Mouse (Mus musculus): ENCODE measurements around the gene Ptprn2.

Ptprn2 gene

GRCm38 (mm10) chr12:116590076-116590475, 104.6 kb downstream of the Ptprn2 start:
- no peak for DNase-seq (ENCODE audit: low read depth, low spot score)

GRCm38 (mm10) chr12:116594457-116594856, 108.9 kb downstream of the Ptprn2 start:
- DNase-seq (ENCODE audit: low read depth, low spot score) = peak; percentile 3

DNA sequence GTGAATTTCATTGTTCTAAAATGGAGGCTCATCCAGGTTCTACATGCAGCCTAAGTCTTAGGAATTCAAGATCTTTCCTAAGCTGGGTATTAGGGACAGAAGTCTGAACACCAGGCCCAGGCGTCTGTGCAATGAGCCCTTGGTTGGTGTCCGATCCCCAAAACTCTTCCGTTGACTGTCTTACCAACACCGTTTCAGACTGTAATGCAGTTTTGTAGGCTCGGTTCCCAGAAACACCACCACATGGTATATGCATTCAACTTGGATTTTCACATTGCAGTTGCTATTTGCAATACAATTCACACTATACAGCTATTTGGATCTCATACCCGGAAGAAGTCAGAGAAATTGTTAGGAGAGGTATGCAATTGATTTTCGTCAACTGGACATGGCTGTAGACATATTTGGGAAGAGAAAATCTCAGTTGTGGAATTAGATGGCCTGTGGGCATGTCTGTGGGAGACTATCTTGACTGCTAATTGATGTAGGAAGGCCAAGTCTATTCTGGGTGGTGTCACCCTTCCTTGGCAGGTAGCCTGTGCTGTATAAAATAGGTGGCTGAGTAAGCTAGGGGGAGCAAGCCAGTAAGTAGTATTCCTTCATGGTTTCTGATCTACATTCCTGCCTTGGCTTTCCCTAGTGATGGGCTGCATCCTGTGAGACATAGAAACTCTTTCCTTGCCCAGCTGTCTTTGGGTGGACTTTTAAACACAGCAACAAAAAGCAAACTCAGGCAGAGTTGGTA, 109.5 kb downstream of the Ptprn2 start:
- no peak for DNase-seq (ENCODE audit: low read depth, low spot score)

DNA sequence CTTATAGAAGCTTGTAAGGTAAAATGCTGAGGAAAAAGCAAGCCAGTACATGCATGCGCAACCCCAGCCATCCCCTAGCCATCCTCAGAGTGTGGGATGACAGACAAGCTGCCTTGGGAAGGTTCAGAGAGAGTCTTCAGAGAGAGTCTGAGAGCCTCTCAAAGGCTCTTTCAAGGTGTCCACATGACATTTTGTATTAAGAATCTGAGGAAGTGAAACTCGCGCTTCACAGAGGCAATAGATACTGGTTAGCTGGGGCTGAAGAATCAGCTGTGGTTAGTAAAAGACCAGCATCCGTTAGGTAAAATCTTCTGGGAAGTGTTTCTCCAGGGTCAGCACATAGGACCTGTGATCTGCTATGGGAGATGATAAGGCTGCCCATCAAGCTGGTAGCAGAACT, 110.2 kb downstream of the Ptprn2 start:
- DNase-seq (ENCODE audit: low read depth, low spot score) = no peak

- no peak for DNase-seq (ENCODE audit: low read depth, low spot score)
Observed at GRCm38 (mm10) chr12:116596993-116597392, 111.5 kb downstream of the Ptprn2 start.

DNA sequence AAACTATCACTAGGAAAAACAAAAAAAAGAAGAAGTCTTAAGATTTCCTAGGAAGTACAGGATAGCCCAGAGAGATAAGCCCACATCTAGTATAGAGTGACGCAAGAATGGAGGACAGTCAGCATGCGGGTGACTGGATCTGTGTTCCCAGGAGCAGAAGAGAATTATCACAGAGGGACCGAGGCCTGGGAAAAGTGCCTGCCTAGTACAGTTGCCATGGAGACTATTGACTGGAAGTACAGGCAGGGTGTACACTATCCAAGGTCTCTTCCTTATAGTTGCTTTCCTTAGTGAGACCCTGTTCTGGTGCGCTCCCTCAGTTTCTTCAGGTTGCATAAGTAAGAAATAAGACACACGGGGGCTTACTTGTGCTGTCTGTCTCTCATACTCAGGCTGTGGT, 112.2 kb downstream of the Ptprn2 start:
- DNase-seq (ENCODE audit: low read depth, low spot score) = no peak

- DNase-seq (ENCODE audit: low read depth, low spot score) = no peak
Observed at GRCm38 (mm10) chr12:116598123-116599005, 112.8 kb downstream of the Ptprn2 start.

DNA sequence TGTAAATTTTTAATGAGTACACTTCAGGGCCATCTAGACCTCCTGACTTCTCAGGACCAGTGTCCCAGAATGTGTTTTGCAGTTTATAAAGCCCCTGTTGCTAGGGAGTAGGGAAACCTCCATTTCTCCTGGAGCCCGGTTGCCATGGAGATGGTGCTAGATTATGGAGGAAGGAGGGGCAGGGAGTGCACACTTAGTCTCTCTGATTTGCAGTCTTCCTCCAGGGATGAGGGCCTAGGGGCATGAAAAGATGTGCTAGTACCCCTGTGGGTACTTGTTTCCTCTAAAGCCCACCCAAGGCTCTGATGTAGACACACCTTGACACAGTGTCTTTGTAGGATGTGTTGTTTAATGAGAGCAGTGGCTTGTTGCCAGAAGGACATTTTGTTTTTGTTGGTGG, 114.0 kb downstream of the Ptprn2 start:
- no peak for DNase-seq (ENCODE audit: low read depth, low spot score)

GRCm38 (mm10) chr12:116600054-116600453, 114.5 kb downstream of the Ptprn2 start:
- no peak for DNase-seq (ENCODE audit: low read depth, low spot score)

DNA sequence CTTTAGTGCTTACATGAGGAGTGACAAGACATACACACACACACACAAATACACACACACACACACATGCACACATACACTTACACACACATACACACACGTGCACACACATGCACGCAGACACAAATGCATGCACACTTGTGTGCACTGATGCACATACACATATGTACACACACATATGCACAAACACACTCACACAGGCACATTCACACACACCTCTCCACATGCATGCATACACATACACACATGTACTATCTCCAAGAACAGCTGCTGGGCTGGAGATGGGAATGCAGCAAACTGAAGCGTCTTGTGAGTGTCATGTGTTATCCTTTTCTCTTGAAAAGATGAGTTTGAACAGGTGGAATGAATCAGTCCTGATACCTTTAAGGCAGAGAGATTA, 115.9 kb downstream of the Ptprn2 start:
- DNase-seq (ENCODE audit: low read depth, low spot score) = no peak

DNA sequence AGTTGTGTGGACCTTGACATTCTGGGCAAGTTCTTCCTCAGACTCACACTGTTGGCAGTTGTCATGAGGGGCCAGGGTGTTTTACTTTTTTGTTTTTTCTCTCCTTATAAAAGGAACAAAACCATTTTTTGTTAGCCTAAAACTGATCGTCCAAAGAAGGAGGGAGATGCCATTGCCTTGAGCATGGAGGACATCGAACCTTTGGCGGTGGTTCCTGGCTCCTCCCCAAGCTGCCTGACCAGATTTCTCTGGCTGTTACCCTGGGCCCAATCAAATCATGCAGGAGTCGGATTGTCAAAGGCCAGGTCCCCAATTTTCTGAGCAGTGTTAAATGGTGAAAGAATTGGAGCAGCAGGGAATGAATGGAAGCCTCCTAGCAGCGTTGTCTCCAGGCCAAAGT, 116.4 kb downstream of the Ptprn2 start:
- no peak for DNase-seq (ENCODE audit: low read depth, low spot score)

DNA sequence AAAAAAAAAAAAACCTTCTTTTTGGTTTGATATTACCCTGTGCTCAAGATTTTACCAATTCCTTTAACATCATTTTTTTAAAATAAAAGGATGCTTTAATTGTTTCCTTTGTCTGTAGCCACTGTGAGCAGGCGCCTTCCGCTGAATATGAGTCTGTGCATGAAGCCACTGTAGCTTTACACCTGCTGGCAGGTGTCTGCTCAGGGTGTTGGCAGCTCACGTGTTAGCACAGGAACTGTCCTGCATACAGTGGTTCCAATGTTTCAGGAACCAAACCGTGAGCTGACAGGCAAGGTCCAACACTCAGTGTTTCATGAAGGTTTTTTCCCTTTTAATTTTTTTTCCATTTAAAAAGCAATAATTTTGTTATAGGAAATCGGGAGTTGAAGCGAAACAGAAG, 123.1 kb downstream of the Ptprn2 start:
- no peak for DNase-seq (ENCODE audit: low read depth, low spot score)

DNA sequence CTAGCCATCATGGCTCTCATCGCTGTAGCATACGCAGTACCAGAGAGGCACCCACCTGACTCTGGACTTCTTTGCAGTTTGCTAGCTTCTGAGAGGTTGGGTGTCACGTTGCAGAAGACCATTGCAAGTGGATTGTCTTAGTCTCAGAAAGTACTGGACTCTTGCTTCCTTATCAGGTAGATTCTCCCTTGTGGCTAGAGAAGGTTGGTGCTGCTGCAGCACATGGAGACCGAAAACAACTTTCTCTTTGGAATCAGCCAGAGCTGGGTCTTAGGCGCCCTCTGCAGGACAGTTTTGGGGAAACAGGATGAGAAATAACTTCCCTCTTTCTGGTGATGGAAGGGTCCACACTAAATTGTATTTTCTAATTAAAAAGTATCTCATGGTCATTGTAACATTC, 134.3 kb downstream of the Ptprn2 start:
- DNase-seq (ENCODE audit: low read depth, low spot score) = peak; percentile 63

DNA sequence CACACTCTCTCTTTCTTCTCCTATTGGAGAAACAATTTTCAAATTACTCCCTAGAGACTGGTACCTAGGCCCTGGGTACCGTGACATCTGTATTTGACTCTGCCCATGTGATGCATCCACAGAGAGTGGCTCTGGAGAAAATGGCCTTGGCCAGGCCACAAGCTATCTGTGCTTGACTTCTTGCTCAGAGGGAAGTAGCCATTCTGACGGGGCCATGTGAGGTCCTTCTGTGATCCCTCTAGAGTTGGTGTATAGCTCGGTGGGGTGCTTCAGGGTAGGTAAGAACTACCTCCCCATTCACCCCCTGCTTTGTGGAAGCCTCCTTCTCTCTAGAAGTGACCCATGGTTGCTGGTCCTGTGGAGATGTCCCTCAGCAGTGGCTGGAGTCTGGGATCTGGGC, 134.8 kb downstream of the Ptprn2 start:
- no peak for DNase-seq (ENCODE audit: low read depth, low spot score)

GRCm38 (mm10) chr12:116621325-116622040, 136.0 kb downstream of the Ptprn2 start:
- no peak for DNase-seq (ENCODE audit: low read depth, low spot score)

DNA sequence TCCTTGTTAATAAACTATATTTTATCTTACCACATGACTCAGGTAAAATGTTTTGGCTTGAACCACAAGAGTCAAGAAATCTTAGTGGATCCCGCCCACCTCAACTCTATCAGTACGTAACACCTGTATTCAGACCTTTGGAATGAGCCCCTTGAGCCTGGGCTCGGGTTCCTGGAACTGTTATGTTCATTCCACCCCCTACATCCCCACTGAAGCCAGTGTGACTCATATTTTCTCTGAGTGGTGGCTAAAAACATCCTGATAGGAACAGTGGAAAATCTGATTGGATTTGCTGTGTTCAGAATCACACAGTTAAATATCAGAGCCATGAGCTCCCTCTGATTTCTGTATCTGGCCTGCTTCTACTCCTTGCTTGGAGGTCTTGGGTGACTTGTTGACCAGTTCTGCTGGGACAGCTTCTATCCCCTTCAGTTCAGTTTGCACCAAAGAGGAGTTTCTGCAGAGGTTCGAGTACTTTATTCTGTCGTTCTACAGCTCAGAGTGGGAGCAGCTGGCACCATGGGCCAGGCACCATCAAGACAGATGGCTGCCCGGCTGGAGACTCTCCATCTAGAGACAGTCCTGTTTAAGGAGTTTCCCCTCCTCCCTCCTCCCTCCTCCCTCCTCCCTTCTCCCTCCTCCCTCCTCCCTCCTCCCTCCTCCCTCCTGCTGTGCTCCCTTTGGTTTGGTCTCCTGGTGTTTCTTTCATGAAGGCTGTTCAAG, 137.3 kb downstream of the Ptprn2 start:
- no peak for DNase-seq (ENCODE audit: low read depth, low spot score)

DNA sequence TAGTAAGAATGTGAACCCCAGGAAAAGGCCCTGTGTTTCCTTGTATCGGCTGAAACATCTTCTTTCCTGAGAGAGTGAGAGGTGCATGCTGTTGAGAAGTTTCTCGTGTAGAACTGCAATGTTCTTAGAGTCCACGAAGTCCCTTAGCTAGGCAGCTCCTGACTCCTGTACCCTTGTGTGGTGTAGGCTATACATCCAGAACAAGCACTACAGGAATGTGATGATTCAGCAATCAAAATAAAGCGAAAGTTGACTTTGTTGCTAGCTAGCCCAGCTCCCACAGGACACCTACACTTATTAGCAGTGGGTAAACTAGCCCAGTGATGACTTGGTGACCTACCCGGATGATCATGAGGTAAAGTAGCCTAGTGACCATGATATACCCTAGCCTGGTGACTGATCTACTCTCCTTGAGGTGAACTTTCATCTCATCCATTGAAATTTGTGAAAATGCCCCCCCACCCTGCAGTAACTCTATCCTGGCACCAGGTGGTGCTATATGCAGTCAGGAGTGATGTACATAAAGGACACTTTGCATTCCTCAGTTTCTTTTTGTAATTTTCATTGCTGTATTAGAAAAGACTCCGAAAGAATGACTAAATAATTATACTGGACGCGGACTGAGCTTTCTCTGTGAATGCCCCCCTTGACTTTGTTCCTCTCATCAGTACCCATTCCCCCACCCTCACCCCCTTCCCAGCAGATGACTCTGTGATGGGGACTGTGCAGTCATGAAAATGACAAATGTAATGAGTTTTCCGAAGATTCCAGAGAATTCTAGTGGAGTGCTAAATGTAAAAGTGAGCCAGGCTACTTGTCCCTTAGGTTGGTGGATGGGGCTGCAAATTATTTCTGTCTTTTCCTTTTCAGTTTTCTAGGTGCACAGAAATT, 140.1 kb downstream of the Ptprn2 start:
- DNase-seq (ENCODE audit: low read depth, low spot score) = peak; percentile 42

GRCm38 (mm10) chr12:116628992-116629391, 143.5 kb downstream of the Ptprn2 start:
- DNase-seq (ENCODE audit: low read depth, low spot score) = no peak

- DNase-seq (ENCODE audit: low read depth, low spot score) = no peak
Observed at GRCm38 (mm10) chr12:116637498-116637897, 152.0 kb downstream of the Ptprn2 start.

DNA sequence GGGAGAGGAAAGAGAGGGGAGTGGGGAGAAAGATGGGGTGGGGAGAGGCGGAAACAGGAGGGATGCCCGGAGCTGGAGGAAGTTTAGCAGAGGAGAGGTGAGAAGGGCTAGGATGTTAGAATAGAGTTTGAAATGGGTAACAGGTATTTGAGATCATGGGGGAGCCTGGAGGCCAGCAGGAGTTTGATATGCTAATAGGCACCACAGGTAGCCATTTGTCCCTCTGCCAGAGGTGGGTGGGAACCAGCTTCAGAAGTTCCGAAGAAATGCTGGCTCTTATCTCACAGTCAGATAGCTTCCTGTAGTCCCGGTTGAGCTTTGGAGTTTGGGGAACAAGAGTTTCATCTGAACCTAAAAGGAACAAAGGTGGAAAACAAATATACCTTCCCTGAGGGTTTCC, 155.4 kb downstream of the Ptprn2 start:
- no peak for DNase-seq (ENCODE audit: low read depth, low spot score)

Data from CD4-positive helper T cell, adult 2 months (primary cell).